Mouse (Mus musculus) megakaryocyte-erythroid progenitor cell, adult 5-6 weeks (primary cell): ENCODE measurements around the gene H2-Q10. TPM values are rescaled to one million over a fixed set of nuclear protein-coding genes. Genes with fewer than 3 reads are reported as not detected.
"Not testable (repeated sequence)": the region's sequence is repeated elsewhere in the genome, so short reads cannot be mapped to it uniquely, and the experiment has no call there.

Experiments
- ATAC-seq: replicated peaks from 2 replicates; pipeline ENCODE4 v1.8.0; 2016; ENCODE audit warnings: mild to moderate bottlenecking, inconsistent platforms; ENCODE audit not compliant: severe bottlenecking, poor library complexity, low FRiP score, low TSS enrichment
- total RNA-seq, 2 experiments: library from RNA; stranded (forward) in 1 of 2; stranded (reverse) in 1 of 2; fragments of 200-1000, 215-1000 nt in 1 of 2; fragments of >200 nt in 1 of 2; fragmentation: Nextera tagmentation in 1 of 2; gene quantifications; 2 replicates each; pipeline ENCODE4 v1.2.3; 2014 to 2017

The H2-Q10 gene
- total RNA-seq (2014; fragmentation: Nextera tagmentation) (0.98 and 2.2 TPM in 2 replicates), total RNA-seq (2017) (0.23 and 0.28 TPM in 2 replicates)

- no peak for ATAC-seq
Measured at GRCm38 (mm10) chr17:35469842-35470751, at the start of gene H2-Q10. Gene H2-Q10, plus strand, starts transcription at chr17:35470089.

GRCm38 (mm10) chr17:35420206-35420810, 49.6 kb upstream of the H2-Q10 start:
- ATAC-seq, result not testable (repeated sequence)

- ATAC-seq, result not testable (repeated sequence)
Measured at GRCm38 (mm10) chr17:35421331-35421730, 48.6 kb upstream of the H2-Q10 start.

GRCm38 (mm10) chr17:35422360-35422759, 47.5 kb upstream of the H2-Q10 start:
- not testable (repeated sequence) for ATAC-seq

GRCm38 (mm10) chr17:35423131-35423810, 46.6 kb upstream of the H2-Q10 start:
- ATAC-seq, result not testable (repeated sequence)

- not testable (repeated sequence) for ATAC-seq
Measured at GRCm38 (mm10) chr17:35424106-35424505, 45.8 kb upstream of the H2-Q10 start.

- peak; percentile 92 for ATAC-seq
Measured at GRCm38 (mm10) chr17:35424624-35425416, 45.1 kb upstream of the H2-Q10 start, which contains the start of gene H2-Q6. Gene H2-Q6, plus strand, starts transcription at chr17:35424850.

- 0 out of 2 replicates have a peak, but pooled peaks have one; percentile 46 for ATAC-seq
Measured at GRCm38 (mm10) chr17:35425474-35425873, 44.4 kb upstream of the H2-Q10 start.

- not testable (repeated sequence) for ATAC-seq
Measured at GRCm38 (mm10) chr17:35428883-35429282, 41.0 kb upstream of the H2-Q10 start.

- not testable (repeated sequence) for ATAC-seq
Measured at GRCm38 (mm10) chr17:35430671-35431070, 39.2 kb upstream of the H2-Q10 start.

- not testable (repeated sequence) for ATAC-seq
Measured at GRCm38 (mm10) chr17:35432167-35432566, 37.7 kb upstream of the H2-Q10 start.

- ATAC-seq, result not testable (repeated sequence)
Measured at GRCm38 (mm10) chr17:35434836-35435235, 35.1 kb upstream of the H2-Q10 start.

GRCm38 (mm10) chr17:35435577-35435976, 34.3 kb upstream of the H2-Q10 start:
- not testable (repeated sequence) for ATAC-seq

GRCm38 (mm10) chr17:35437386-35437936, 32.4 kb upstream of the H2-Q10 start:
- not testable (repeated sequence) for ATAC-seq

GRCm38 (mm10) chr17:35438395-35438794, 31.5 kb upstream of the H2-Q10 start:
- not testable (repeated sequence) for ATAC-seq

- peak; percentile 92 for ATAC-seq
Measured at GRCm38 (mm10) chr17:35438885-35439284, 31.0 kb upstream of the H2-Q10 start, which contains the start of gene H2-Q7. Gene H2-Q7, plus strand, starts transcription at chr17:35439155.

- ATAC-seq, result not testable (repeated sequence)
Measured at GRCm38 (mm10) chr17:35439295-35439747, 30.6 kb upstream of the H2-Q10 start.

GRCm38 (mm10) chr17:35439925-35440645, 29.8 kb upstream of the H2-Q10 start:
- not testable (repeated sequence) for ATAC-seq
